Mouse (Mus musculus) cerebellum, adult 2 months (tissue): ENCODE measurements around the gene Usp7. TPM values are rescaled to one million over a fixed set of nuclear protein-coding genes. Genes with fewer than 3 reads are reported as not detected.
"Not testable (repeated sequence)": the region's sequence is repeated elsewhere in the genome, so short reads cannot be mapped to it uniquely, and the experiment has no call there.

ENCODE experiments used
- DNase-seq, 2 experiments: peaks; one replicate each; pipeline ENCODE4 v3.0.0; 2021
- H3K27ac ChIP-seq: fragments of 200-500 bp; 2 replicates; pipeline ENCODE4 v1.5.1; 2012; ENCODE audit warnings: low read length, control low read depth, inconsistent platforms; ENCODE audit not compliant: insufficient read depth
- H3K27me3 ChIP-seq: fragments of 200-500 bp; 2 replicates; pipeline ENCODE4 v1.6.1; 2012; ENCODE audit warnings: inconsistent platforms, mild to moderate bottlenecking, low read length, moderate library complexity; ENCODE audit not compliant: control insufficient read depth, insufficient read depth
- H3K4me1 ChIP-seq: fragments of 200-500 bp; 2 replicates; pipeline ENCODE4 v1.6.1; 2011; ENCODE audit warnings: low read length; ENCODE audit not compliant: control insufficient read depth, insufficient read depth
- H3K4me3 ChIP-seq: fragments of 200-500 bp; replicated peaks from 2 replicates; pipeline ENCODE3; 2011; ENCODE audit warnings: mild to moderate bottlenecking, low read depth, low read length, control low read depth; ENCODE audit not compliant: insufficient read depth
- CTCF ChIP-seq: fragments of 200-500 bp; IDR thresholded peaks from 2 replicates; pipeline ENCODE4 v1.5.1; 2011; ENCODE audit warnings: low read depth, mild to moderate bottlenecking, control low read depth, low read length, moderate library complexity, borderline replicate concordance; ENCODE audit not compliant: insufficient read depth
- POLR2A ChIP-seq: fragments of 200-500 bp; IDR thresholded peaks from 2 replicates; pipeline ENCODE4 v1.6.1; 2011; ENCODE audit warnings: low read length, control low read depth, borderline replicate concordance; ENCODE audit not compliant: insufficient read depth
- WGBS: fragments of 180-500 bp; shearing (Covaris S2); methylation state at CpG from one replicate; pipeline ENCODE4 v1.1.7; 2018; 5-methylcytosine and 5-hydroxymethylcytosine counted together
- polyA plus RNA-seq: library from polyadenylated mRNA; depleted of rRNA; stranded (reverse); fragments of >200 nt; gene quantifications from 2 replicates; pipeline ENCODE4 v1.2.3, GENCODE M21; 2012

The Usp7 gene
- polyA plus RNA-seq, 1 experiment = 116 TPM

GRCm38 (mm10) chr16:8761005-8761404 lies 31.1 kb downstream of the Usp7 start:
- 93% methylated on average over 7 of the region's 7 CpGs for WGBS
- no peak for TF ChIP-seq CTCF
- no peak for TF ChIP-seq POLR2A
- Histone ChIP-seq H3K27me3 (no peaks in the 10 kb centered on the region), H3K4me3 (no peak overlapping the region), H3K4me1 (no peaks in the 10 kb centered on the region), H3K27ac (no peak overlapping the region)
- no peak for DNase-seq

GRCm38 (mm10) chr16:8758979-8759378 lies 33.1 kb downstream of the Usp7 start:
- no peak overlapping the region for H3K27ac ChIP-seq
- no peak for TF ChIP-seq POLR2A
- no peak for TF ChIP-seq CTCF
- no peak for DNase-seq
- H3K27me3 ChIP-seq = no peaks in the 10 kb centered on the region; the same call in 1 of the 2 replicates
- 80% methylated on average over 3 of the region's 3 CpGs for WGBS
- H3K4me1 ChIP-seq = peaks cover 2% of the 10 kb centered on the region
- H3K4me3 ChIP-seq = no peak overlapping the region

GRCm38 (mm10) chr16:8758193-8758592 lies 33.9 kb downstream of the Usp7 start:
- Histone ChIP-seq H3K4me3 (no peak overlapping the region), H3K4me1 (peaks cover 2% of the 10 kb centered on the region), H3K27ac (no peak overlapping the region), H3K27me3 (no peaks in the 10 kb centered on the region; the same call in 1 of the 2 replicates)
- TF ChIP-seq POLR2A (no peak), CTCF (no peak)
- DNase-seq = no peak
- WGBS = 88% methylated on average over 2 of the region's 2 CpGs

DNA sequence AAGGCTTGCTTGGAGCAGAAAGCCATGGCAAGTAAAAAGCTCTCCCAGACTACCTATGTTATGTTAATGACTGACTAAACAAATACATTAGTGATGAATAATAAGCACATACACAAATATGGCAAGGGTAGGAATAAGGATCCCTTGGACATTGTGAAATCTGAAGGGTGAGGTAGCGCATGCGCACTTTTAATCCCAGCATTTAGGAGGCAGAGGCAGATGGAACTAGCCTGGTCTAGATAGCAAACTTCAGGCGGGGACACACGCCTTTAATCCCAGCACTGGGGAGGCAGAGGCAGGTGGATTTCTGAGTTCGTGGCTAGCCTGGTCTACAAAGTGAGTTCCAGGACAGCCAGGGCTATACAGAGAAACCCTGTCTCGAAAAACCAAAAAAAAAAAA lies 34.5 kb downstream of the Usp7 start:
- not testable (repeated sequence) for H3K4me3 ChIP-seq, H3K4me1 ChIP-seq, H3K27me3 ChIP-seq, H3K27ac ChIP-seq, DNase-seq
- 92% methylated on average over 5 of the region's 6 CpGs for WGBS

- TF ChIP-seq POLR2A (no peak), CTCF (no peak)
- 92% methylated on average over 2 of the region's 2 CpGs for WGBS
- no peak overlapping the region for H3K27ac ChIP-seq
- H3K4me3 ChIP-seq = no peak overlapping the region
- peaks cover 2% of the 10 kb centered on the region for H3K4me1 ChIP-seq
- no peaks in the 10 kb centered on the region; the same call in 1 of the 2 replicates for H3K27me3 ChIP-seq
- no peak for DNase-seq
Measured at GRCm38 (mm10) chr16:8752334-8752733, 39.8 kb downstream of the Usp7 start.

DNA sequence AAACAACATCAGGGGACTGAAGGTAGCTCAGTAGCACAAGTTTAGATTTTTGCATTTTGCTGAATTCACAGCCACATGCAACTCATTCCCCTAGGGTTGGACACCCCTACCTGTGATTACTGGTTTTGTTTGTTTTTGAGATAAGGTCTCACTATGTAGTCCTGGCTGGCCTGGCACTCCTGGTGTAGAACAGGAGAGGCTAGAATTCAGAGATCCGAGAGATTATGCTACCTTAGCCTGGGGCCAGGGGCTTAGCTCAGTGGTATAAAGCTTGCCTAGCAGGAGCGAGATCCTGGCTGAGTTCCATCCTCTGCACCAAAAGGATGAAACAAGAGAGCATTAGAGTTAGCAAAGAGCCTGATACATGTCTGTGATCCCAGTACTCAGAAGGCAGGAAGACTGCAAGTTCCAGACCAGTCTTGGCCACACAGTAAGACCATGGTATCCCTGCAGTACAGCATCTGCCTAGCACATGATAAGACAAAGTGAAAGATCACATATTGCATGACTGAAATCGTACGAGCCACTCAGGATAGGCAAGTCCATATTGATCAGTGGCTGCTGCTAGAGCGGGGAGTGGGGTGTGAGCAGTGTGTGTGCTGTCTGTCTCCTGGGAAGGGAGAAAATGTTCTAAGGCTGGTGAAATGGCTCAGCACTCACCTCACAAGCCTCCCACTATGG lies 40.4 kb downstream of the Usp7 start:
- no peak overlapping the region for H3K4me3 ChIP-seq
- DNase-seq = no peak
- 78% methylated on average over 5 of the region's 5 CpGs for WGBS
- TF ChIP-seq POLR2A (no peak), CTCF (no peak)
- H3K27me3 ChIP-seq = no peaks in the 10 kb centered on the region; the same call in 1 of the 2 replicates
- no peak overlapping the region for H3K27ac ChIP-seq
- H3K4me1 ChIP-seq = peaks cover 2% of the 10 kb centered on the region

GRCm38 (mm10) chr16:8748904-8749303 lies 43.2 kb downstream of the Usp7 start:
- no peaks in the 10 kb centered on the region for H3K27me3 ChIP-seq
- H3K27ac ChIP-seq = no peak overlapping the region
- WGBS = 97% methylated on average over 8 of the region's 8 CpGs
- no peak for DNase-seq
- H3K4me3 ChIP-seq = no peak overlapping the region
- TF ChIP-seq POLR2A (no peak), CTCF (no peak)
- H3K4me1 ChIP-seq = no peaks in the 10 kb centered on the region

- Histone ChIP-seq H3K4me3 (no peak overlapping the region), H3K27me3 (no peaks in the 10 kb centered on the region), H3K27ac (no peak overlapping the region), H3K4me1 (no peaks in the 10 kb centered on the region)
- DNase-seq = no peak
- TF ChIP-seq CTCF (no peak), POLR2A (no peak)
- WGBS = 77% methylated on average over 6 of the region's 6 CpGs
Measured at GRCm38 (mm10) chr16:8748175-8748846, 43.8 kb downstream of the Usp7 start.
